Mouse (Mus musculus): Measurements from ENCODE around the gene Olfr364-ps1.

DNA sequence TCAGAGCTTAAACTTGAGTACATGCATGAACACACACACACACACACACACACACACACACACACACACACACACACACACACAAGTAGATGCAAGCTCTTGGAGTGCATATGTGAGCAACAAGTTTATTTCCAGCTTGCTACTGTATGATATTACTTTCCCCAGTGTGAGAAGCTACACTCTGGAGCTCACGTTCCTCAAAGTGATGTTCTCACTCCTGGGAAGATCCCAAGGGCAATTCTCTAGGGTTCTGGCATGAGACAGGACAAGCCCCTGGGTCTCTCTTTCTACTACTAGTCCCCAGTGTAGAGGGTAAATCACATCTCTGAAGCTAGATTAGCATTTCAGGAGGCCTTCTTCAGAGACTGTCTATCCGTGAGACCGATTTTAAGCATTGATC, at the start of gene Olfr364-ps1:
- TF ChIP-seq POLR2A (IDR thresholded peaks at IDR 0.05; ENCODE audit: low read depth, low read length), result no peak
- TF ChIP-seq EP300 (IDR thresholded peaks at IDR 0.05; ENCODE audit: low read length), result no peak
- TF ChIP-seq USF2 (conservative IDR thresholded peaks at IDR 0.05; ENCODE audit: low read depth, low read length), result no peak
- no peak for TF ChIP-seq MAX (IDR thresholded peaks at IDR 0.05; ENCODE audit: low read length)
- TF ChIP-seq UBTF (IDR thresholded peaks at IDR 0.05; ENCODE audit: low read depth, low read length), result no peak
- TF ChIP-seq NRF1 (IDR thresholded peaks at IDR 0.05; ENCODE audit: low read depth, low read length), result no peak
- TF ChIP-seq E2F4 (IDR thresholded peaks at IDR 0.05; ENCODE audit: insufficient replicate concordance, low read depth, low read length), result no peak
- TF ChIP-seq CTCF (conservative IDR thresholded peaks at IDR 0.05 in 1 of 2, IDR thresholded peaks at IDR 0.05 in 1 of 2; ENCODE audit: low read depth in 2 of 2, low read length in 2 of 2), result no peak
- no peak for TF ChIP-seq RCOR1 (conservative IDR thresholded peaks at IDR 0.05; ENCODE audit: low read depth, low read length)
- no peak for TF ChIP-seq SIN3A (IDR thresholded peaks at IDR 0.05; ENCODE audit: low read length)
- TF ChIP-seq CHD2 (IDR thresholded peaks at IDR 0.05; ENCODE audit: low read length), result no peak
